Comparison of ENCODE assay signal across 8 mouse cellular contexts in the genomic region with DNA sequence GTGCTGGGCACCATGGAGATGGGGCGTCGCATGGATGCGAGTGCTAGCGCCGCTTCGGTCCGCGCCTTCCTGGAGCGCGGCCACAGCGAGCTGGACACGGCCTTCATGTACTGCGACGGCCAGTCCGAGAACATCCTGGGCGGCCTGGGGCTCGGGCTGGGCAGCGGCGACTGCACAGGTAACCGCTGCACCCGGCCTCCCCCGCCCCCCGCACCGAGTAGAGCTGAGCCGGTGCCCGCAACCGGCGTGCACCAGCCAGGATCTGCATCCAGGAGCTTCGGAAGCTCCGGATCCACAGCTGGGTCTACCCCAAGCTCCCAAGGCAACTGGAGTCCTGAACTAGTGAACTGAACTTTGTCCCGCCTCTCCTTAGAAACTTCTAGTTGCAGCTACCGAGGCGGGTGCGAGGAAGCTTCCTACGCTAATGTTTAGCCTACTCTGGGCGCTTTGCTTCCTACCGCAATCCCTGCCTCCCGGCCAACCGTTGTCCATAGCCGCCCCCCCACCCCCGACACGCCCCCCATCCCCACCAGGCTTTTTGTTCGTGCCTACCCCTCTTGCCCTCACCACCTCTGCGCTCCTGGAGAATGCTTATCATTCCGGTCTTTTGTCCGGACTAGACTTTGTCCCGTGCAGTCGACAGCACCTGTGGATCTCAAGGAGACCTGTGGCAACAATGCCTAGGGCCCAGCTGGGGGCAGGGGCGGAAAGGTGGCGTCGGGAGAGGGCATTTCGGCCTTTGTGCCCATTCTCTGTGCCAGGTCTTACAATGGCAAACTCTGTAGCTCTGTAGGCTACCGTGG. TPM values are rescaled to one million over a fixed set of nuclear protein-coding genes. Genes with fewer than 3 reads are reported as not detected.
DNase-seq lines count a peak whose midpoint lies in the region; ATAC-seq and TF ChIP-seq lines count a peak whose summit lies in the region.

No protein-coding gene starts in this region.

- H3K9ac ChIP-seq in heart, embryonic 13.5 days, result peak overlapping the region; percentile 88
- H3K9ac ChIP-seq in forebrain, embryonic 11.5 days (ENCODE audit: low read length), result peak overlapping the region; percentile 90
- H3K9ac ChIP-seq in kidney, postnatal 0 days (ENCODE audit: low read depth, low read length), result peak overlapping the region; percentile 91

- H3ac ChIP-seq in myocyte (ENCODE audit: control insufficient read depth, insufficient read length), result peak overlapping the region; percentile 47

- TF ChIP-seq POLR2A in myocyte (IDR thresholded peaks at IDR 0.05; ENCODE audit: insufficient read length, low read depth), result no peak

- H3K4me2 ChIP-seq in heart, embryonic 13.5 days, result peak overlapping the region; percentile 97
- H3K4me2 ChIP-seq in forebrain, embryonic 11.5 days (ENCODE audit: low read depth, low read length, severe bottlenecking), result peak overlapping the region; percentile 92
- H3K4me2 ChIP-seq in kidney, postnatal 0 days (ENCODE audit: low read length), result peak overlapping the region; percentile 96
- H3K4me2 ChIP-seq in myocyte (ENCODE audit: low read depth), result peak overlapping the region; percentile 76

- peaks cover 21% of the 10 kb centered on the region for H3K4me1 ChIP-seq in heart, embryonic 13.5 days
- peaks cover 48% of the 10 kb centered on the region for H3K4me1 ChIP-seq in G1E (ENCODE audit: insufficient read depth, low read depth, low read length)
- peaks cover 11% of the 10 kb centered on the region; the same call in 1 of the 2 replicates for H3K4me1 ChIP-seq in forebrain, embryonic 11.5 days (replicated peaks; ENCODE audit: control insufficient read depth, insufficient read depth, low read length)
- H3K4me1 ChIP-seq in kidney, postnatal 0 days (replicated peaks; ENCODE audit: insufficient read depth, low read length), result peaks cover 11% of the 10 kb centered on the region; the same call in 1 of the 2 replicates

- no peaks in the 10 kb centered on the region for H3K79me2 ChIP-seq in myocyte (ENCODE audit: control insufficient read depth, insufficient read depth)

- 0 out of 2 replicates have a peak, but pooled peaks cover 4% of the 10 kb centered on the region for H3K27me3 ChIP-seq in heart, embryonic 13.5 days (replicated peaks)
- no peaks in the 10 kb centered on the region for H3K27me3 ChIP-seq in G1E (ENCODE audit: insufficient read depth, low read length)
- H3K27me3 ChIP-seq in forebrain, embryonic 11.5 days (ENCODE audit: control insufficient read depth, insufficient read depth, low read length), result no peaks in the 10 kb centered on the region
- H3K27me3 ChIP-seq in kidney, postnatal 0 days (ENCODE audit: insufficient read depth, low read length), result no peaks in the 10 kb centered on the region
- no peaks in the 10 kb centered on the region for H3K27me3 ChIP-seq in myocyte (ENCODE audit: control insufficient read depth, insufficient read depth, insufficient read length)

- peaks cover 35% of the 10 kb centered on the region for H3K36me3 ChIP-seq in heart, embryonic 13.5 days
- H3K36me3 ChIP-seq in G1E (replicated peaks) (peaks cover 45% of the 10 kb centered on the region), myocyte (ENCODE audit: control insufficient read depth, insufficient read depth) (no peaks in the 10 kb centered on the region)
- H3K36me3 ChIP-seq in forebrain, embryonic 11.5 days (ENCODE audit: control insufficient read depth, insufficient read depth, low read length), result no peaks in the 10 kb centered on the region; the same call in 1 of the 2 replicates
- 0 out of 2 replicates have a peak, but pooled peaks cover 8% of the 10 kb centered on the region for H3K36me3 ChIP-seq in kidney, postnatal 0 days (ENCODE audit: insufficient read depth, low read length)

- peak overlapping the region; percentile 55 for H3K27ac ChIP-seq in heart, embryonic 13.5 days (replicated peaks)
- H3K27ac ChIP-seq in forebrain, embryonic 11.5 days (ENCODE audit: low read depth, low read length), result no peak overlapping the region
- peak overlapping the region; percentile 92 for H3K27ac ChIP-seq in kidney, postnatal 0 days

- 1% methylated on average over 53 of the region's 53 CpGs for WGBS in heart, embryonic 13.5 days
- WGBS in forebrain, embryonic 11.5 days, result under 1% methylated on average over 53 of the region's 53 CpGs
- WGBS in kidney, postnatal 0 days, result under 1% methylated on average over 53 of the region's 53 CpGs

- peak overlapping the region; percentile 77 for H3K4me3 ChIP-seq in heart, embryonic 13.5 days
- H3K4me3 ChIP-seq in G1E (ENCODE audit: low read depth, low read length), result peak overlapping the region; percentile 94
- peak overlapping the region; percentile 85 for H3K4me3 ChIP-seq in forebrain, embryonic 11.5 days (ENCODE audit: low read depth, low read length)
- peak overlapping the region; percentile 91 for H3K4me3 ChIP-seq in kidney, postnatal 0 days (replicated peaks; ENCODE audit: low read depth, low read length)
- H3K4me3 ChIP-seq in myocyte, result peak overlapping the region; percentile 43

- no peaks in the 10 kb centered on the region for H3K9me3 ChIP-seq in heart, embryonic 13.5 days
- no peaks in the 10 kb centered on the region for H3K9me3 ChIP-seq in G1E (replicated peaks)
- no peaks in the 10 kb centered on the region for H3K9me3 ChIP-seq in forebrain, embryonic 11.5 days (ENCODE audit: control insufficient read depth, low read length)
- no peaks in the 10 kb centered on the region for H3K9me3 ChIP-seq in kidney, postnatal 0 days (replicated peaks; ENCODE audit: low read length)

- intact Hi-C loops in left cerebral cortex, postnatal 25 days (cut with DNase I), result loop anchor here (1.0 kb wide), 2 partner anchors 41 to 119 kb away; a partner anchor contains a TSS

- no peak for ATAC-seq in heart, embryonic 13.5 days (ENCODE audit: extremely low read depth, insufficient number of reproducible peaks, low FRiP score, low TSS enrichment)
- ATAC-seq in G1E (ENCODE audit: extremely low read depth, insufficient number of reproducible peaks, low FRiP score, poor library complexity, severe bottlenecking), result no peak
- peak; percentile 7; the same call in 1 of the 2 replicates for ATAC-seq in forebrain, embryonic 11.5 days (replicated peaks; ENCODE audit: low FRiP score)
- peak; percentile 68 for ATAC-seq in kidney, postnatal 0 days (replicated peaks; ENCODE audit: low FRiP score, low read depth)

- DNase-seq in heart, adult 8-10 months (ENCODE audit: low spot score), result no peak
- DNase-seq in G1E (ENCODE audit: low spot score), result peak; percentile 60
- peak; percentile 70 for DNase-seq in forebrain, embryonic 11.5 days (ENCODE audit: low spot score)
- DNase-seq in kidney, postnatal 0 days (ENCODE audit: low spot score), result peak; percentile 53
- DNase-seq in frontal cortex, postnatal 14 days (ENCODE audit: low spot score in 2 of 2), result no peak
- DNase-seq in left cerebral cortex, postnatal 25 days (ENCODE audit: low spot score in 2 of 2), result no peak

- TF ChIP-seq CTCF in G1E (IDR thresholded peaks at IDR 0.05; ENCODE audit: low read depth, low read length), result no peak
- TF ChIP-seq CTCF in kidney, postnatal 0 days (IDR thresholded peaks at IDR 0.05; ENCODE audit: low read depth), result no peak

RNA-seq across cellular contexts. Expression of a gene that starts 0.6 kb away (rescaled TPM):
- polyA plus RNA-seq in heart, embryonic 13.5 days (2015; fragmentation: Nextera tagmentation; extraction: Ambion mirVana), result 65.3 and 66.3 TPM in 2 replicates
- 10 to 100 TPM; 51.6 to 59.7 (median 56.5) TPM for total RNA-seq in heart, adult 8-10 months (2022)
- 7.8 and 13.2 TPM in 2 replicates for total RNA-seq in G1E (2014; fragmentation: Nextera tagmentation)
- total RNA-seq in G1E (2017), result 13.8 and 19.1 TPM in 2 replicates
- 57.3 and 64.0 TPM in 2 replicates for polyA plus RNA-seq in G1E (2012)
- polyA plus RNA-seq in forebrain, embryonic 11.5 days (2014; fragmentation: Nextera tagmentation; extraction: Ambion mirVana), result 97.4 and 103 TPM in 2 replicates
- polyA plus RNA-seq in kidney, postnatal 0 days (2015; fragmentation: Nextera tagmentation; extraction: Ambion mirVana), result 220 and 232 TPM in 2 replicates
- 48.8 TPM for polyA plus RNA-seq in myocyte (2012; fragmentation: generic; extraction: Trizol)
- 10 to 100 TPM; 24.4 to 30.1 TPM for total RNA-seq in left cerebral cortex, postnatal 25 days (2021)

RNA-seq across cellular contexts. Expression of a gene that starts 0.6 kb away (rescaled TPM):
- 8.8 and 10.2 TPM in 2 replicates for polyA plus RNA-seq in heart, embryonic 13.5 days (2015; fragmentation: Nextera tagmentation; extraction: Ambion mirVana)
- 1 to 10 TPM; 5.1 to 6.9 (median 5.5) TPM for total RNA-seq in heart, adult 8-10 months (2022)
- total RNA-seq in G1E (2014; fragmentation: Nextera tagmentation) (4.3 and 6.8 TPM in 2 replicates), G1E (2017) (11.8 and 14.0 TPM in 2 replicates)
- polyA plus RNA-seq in G1E (2012) (3.8 and 4.4 TPM in 2 replicates), myocyte (2012; fragmentation: generic; extraction: Trizol) (5.6 TPM)
- polyA plus RNA-seq in forebrain, embryonic 11.5 days (2014; fragmentation: Nextera tagmentation; extraction: Ambion mirVana), result 11.4 and 16.4 TPM in 2 replicates
- polyA plus RNA-seq in kidney, postnatal 0 days (2015; fragmentation: Nextera tagmentation; extraction: Ambion mirVana), result 21.3 and 24.0 TPM in 2 replicates
- total RNA-seq in left cerebral cortex, postnatal 25 days (2021), result 10 to 100 TPM; 12.6 to 13.0 TPM

RNA-seq across cellular contexts. Expression of a gene that starts 41.3 kb away (rescaled TPM):
- 77.9 and 91.9 TPM in 2 replicates for polyA plus RNA-seq in heart, embryonic 13.5 days (2015; fragmentation: Nextera tagmentation; extraction: Ambion mirVana)
- 10 to 100 TPM; 24.7 to 32.0 (median 29.1) TPM for total RNA-seq in heart, adult 8-10 months (2022)
- total RNA-seq in G1E (2014; fragmentation: Nextera tagmentation), result 60.7 and 78.4 TPM in 2 replicates
- total RNA-seq in G1E (2017), result 65.6 and 75.9 TPM in 2 replicates
- polyA plus RNA-seq in G1E (2012), result 68.6 and 97.0 TPM in 2 replicates
- 131 and 138 TPM in 2 replicates for polyA plus RNA-seq in forebrain, embryonic 11.5 days (2014; fragmentation: Nextera tagmentation; extraction: Ambion mirVana)
- polyA plus RNA-seq in kidney, postnatal 0 days (2015; fragmentation: Nextera tagmentation; extraction: Ambion mirVana), result 68.6 and 71.7 TPM in 2 replicates
- 115 TPM for polyA plus RNA-seq in myocyte (2012; fragmentation: generic; extraction: Trizol)
- 10 to 100 TPM; 43.3 to 45.7 TPM for total RNA-seq in left cerebral cortex, postnatal 25 days (2021)

RNA-seq across cellular contexts. Expression of a gene that starts 41.3 kb away (rescaled TPM):
- polyA plus RNA-seq in heart, embryonic 13.5 days (2015; fragmentation: Nextera tagmentation; extraction: Ambion mirVana), result 39.6 and 41.0 TPM in 2 replicates
- total RNA-seq in heart, adult 8-10 months (2022), result 10 to 100 TPM; 44.8 to 58.9 (median 48.6) TPM
- total RNA-seq in G1E (2014; fragmentation: Nextera tagmentation), result 21.4 and 26.9 TPM in 2 replicates
- total RNA-seq in G1E (2017), result 20.3 and 20.8 TPM in 2 replicates
- 5.3 and 9.4 TPM in 2 replicates for polyA plus RNA-seq in G1E (2012)
- polyA plus RNA-seq in forebrain, embryonic 11.5 days (2014; fragmentation: Nextera tagmentation; extraction: Ambion mirVana), result 30.2 and 31.9 TPM in 2 replicates
- 19.0 and 22.6 TPM in 2 replicates for polyA plus RNA-seq in kidney, postnatal 0 days (2015; fragmentation: Nextera tagmentation; extraction: Ambion mirVana)
- 26.1 TPM for polyA plus RNA-seq in myocyte (2012; fragmentation: generic; extraction: Trizol)
- total RNA-seq in left cerebral cortex, postnatal 25 days (2021), result 10 to 100 TPM; 80.2 to 86.8 TPM

RNA-seq across cellular contexts. Expression of a gene that starts 41.3 kb away (rescaled TPM):
- 53.2 and 53.4 TPM in 2 replicates for polyA plus RNA-seq in heart, embryonic 13.5 days (2015; fragmentation: Nextera tagmentation; extraction: Ambion mirVana)
- 100 to 1,000 TPM; 103 to 136 (median 112) TPM for total RNA-seq in heart, adult 8-10 months (2022)
- total RNA-seq in G1E (2014; fragmentation: Nextera tagmentation) (386 and 393 TPM in 2 replicates), G1E (2017) (62.2 and 68.1 TPM in 2 replicates)
- polyA plus RNA-seq in G1E (2012) (67.8 and 132 TPM in 2 replicates), myocyte (2012; fragmentation: generic; extraction: Trizol) (130 TPM)
- polyA plus RNA-seq in forebrain, embryonic 11.5 days (2014; fragmentation: Nextera tagmentation; extraction: Ambion mirVana), result 100 and 106 TPM in 2 replicates
- polyA plus RNA-seq in kidney, postnatal 0 days (2015; fragmentation: Nextera tagmentation; extraction: Ambion mirVana), result 46.2 and 47.4 TPM in 2 replicates
- total RNA-seq in left cerebral cortex, postnatal 25 days (2021), result 100 to 1,000 TPM; 172 to 174 TPM

Comparison
In these comparisons a context has a peak if more than half of its experiments do, and no peak if none do; other contexts are left out.
1. ATAC-seq: peak in forebrain, embryonic 11.5 days (single experiment) and kidney, postnatal 0 days (single experiment); none in heart, embryonic 13.5 days (single experiment) and G1E (single experiment).
2. H3K4me3 ChIP-seq: peak in every context shown above with its lines; median percentile 94 in G1E; 91 in kidney, postnatal 0 days; 85 in forebrain, embryonic 11.5 days; 77 in heart, embryonic 13.5 days; 43 in myocyte.
3. DNase-seq: peak in G1E (single experiment), forebrain, embryonic 11.5 days (single experiment) and kidney, postnatal 0 days (single experiment); none in heart, adult 8-10 months (single experiment), frontal cortex, postnatal 14 days (0 of 2) and left cerebral cortex, postnatal 25 days (0 of 2).
4. Peak in every context shown above with its lines, with median percentiles within 50 percentile points of each other: H3K4me2 ChIP-seq and H3K9ac ChIP-seq.